In genomic region chr2:28479208-28480204, GRCm38 (mm10) we compare ENCODE assay signal across 19 mouse cellular contexts. TPM values are rescaled to one million over a fixed set of nuclear protein-coding genes. Genes with fewer than 3 reads are reported as not detected.
DNase-seq lines count a peak whose midpoint lies in the region; ATAC-seq lines count a peak whose summit lies in the region.
"Had no signal": no experiment of that assay in that cellular context is flagged by ENCODE, and none has a peak within 500 bp of the region (broad histone marks: within the 10 kb centered on the region; RNA-seq: fewer than 3 reads in every experiment).

No protein-coding gene starts in this region.

- H3K4me3 ChIP-seq in limb, embryonic 13.5 days, result no peak overlapping the region
- H3K4me3 ChIP-seq: hindbrain, embryonic 10.5 days; liver, embryonic 13.5 days; neural tube, embryonic 15.5 days had no signal

- H3K27ac ChIP-seq in limb, embryonic 13.5 days, result peak overlapping the region; percentile 44; the same call in 1 of the 2 replicates
- H3K27ac ChIP-seq: hindbrain, embryonic 10.5 days; liver, embryonic 13.5 days; macrophage; neural tube, embryonic 15.5 days had no signal

- H3K4me2 ChIP-seq in limb, embryonic 13.5 days (replicated peaks), result 0 out of 2 replicates have a peak overlapping the region, but pooled peaks have one; percentile 21
- H3K4me2 ChIP-seq: liver, embryonic 13.5 days; neural tube, embryonic 15.5 days had no signal

- H3K27me3 ChIP-seq in limb, embryonic 13.5 days, result no peaks in the 10 kb centered on the region
- H3K27me3 ChIP-seq: liver, embryonic 13.5 days; neural tube, embryonic 15.5 days had no signal

- peak; percentile 3 for DNase-seq in gastrocnemius, postnatal 25 days
- DNase-seq in gastrocnemius, adult 8-10 months (ENCODE audit: low spot score in 2 of 2), result no peak
- DNase-seq in right cerebral cortex, postnatal 10 days (ENCODE audit: low spot score in 2 of 2), result peak; percentile 33 to 44
- no peak for DNase-seq in right cerebral cortex, adult 2 months (ENCODE audit: low spot score in 2 of 2)
- DNase-seq in left cerebral cortex, postnatal 4 days, result no peak
- DNase-seq in frontal cortex, adult 2 months (ENCODE audit: extremely low spot score in 1 of 2, low spot score in 1 of 2), result no peak
- no peak for DNase-seq in kidney, postnatal 4 days
- DNase-seq: adrenal gland, postnatal 25 days; cerebellum, adult 11 months; layer of hippocampus, postnatal 36 days; liver, embryonic 13.5 days; right cerebral cortex, postnatal 25 days; thymus, adult 18-20 months had no signal

- intact Hi-C loops in left cerebral cortex, postnatal 4 days (cut with DNase I), result loop anchor here (5.0 kb wide), 1 partner anchor 1487 kb away; no protein-coding TSS in a partner anchor

- no peak; the same call in 1 of the 2 replicates for ATAC-seq in limb, embryonic 13.5 days (ENCODE audit: low FRiP score, low read depth)
- ATAC-seq: forebrain, embryonic 16.5 days had no signal

- 68% methylated on average over 20 of the region's 20 CpGs for WGBS in limb, embryonic 13.5 days

- no peaks in the 10 kb centered on the region for H3K9me3 ChIP-seq in limb, embryonic 13.5 days
- H3K9me3 ChIP-seq: hindbrain, embryonic 10.5 days; liver, embryonic 13.5 days; neural tube, embryonic 15.5 days had no signal

- peaks cover 9% of the 10 kb centered on the region for H3K4me1 ChIP-seq in limb, embryonic 13.5 days
- H3K4me1 ChIP-seq: hindbrain, embryonic 10.5 days; liver, embryonic 13.5 days; neural tube, embryonic 15.5 days had no signal

- no peaks in the 10 kb centered on the region for H3K36me3 ChIP-seq in limb, embryonic 13.5 days
- H3K36me3 ChIP-seq: hindbrain, embryonic 10.5 days; liver, embryonic 13.5 days; neural tube, embryonic 15.5 days had no signal

- H3K9ac ChIP-seq in limb, embryonic 13.5 days, result no peak overlapping the region
- H3K9ac ChIP-seq: liver, embryonic 13.5 days; neural tube, embryonic 15.5 days had no signal

RNA-seq across cellular contexts. Expression of gene Mrps2, which starts 11.6 kb away (rescaled TPM):
- 10 to 100 TPM; 25.1 to 25.8 TPM for total RNA-seq in gastrocnemius, postnatal 25 days (2021)
- total RNA-seq in gastrocnemius, adult 8-10 months (2022), result 10 to 100 TPM; 22.3 to 24.7 (median 23.9) TPM
- 59.4 and 60.0 TPM in 2 replicates for polyA plus RNA-seq in limb, embryonic 13.5 days (2015; fragmentation: Nextera tagmentation; extraction: Ambion mirVana)
- 10 to 100 TPM; 38.5 to 39.2 TPM for total RNA-seq in left cerebral cortex, postnatal 4 days (2021)
- 34.7 and 37.4 TPM in 2 replicates for polyA plus RNA-seq in frontal cortex, adult 2 months (2012; rRNA removed)

RNA-seq across cellular contexts. Expression of gene 1700007K13Rik, which starts 13.4 kb away (rescaled TPM):
- total RNA-seq in gastrocnemius, postnatal 25 days (2021), result not detected
- not detected for total RNA-seq in gastrocnemius, adult 8-10 months (2022)
- polyA plus RNA-seq in limb, embryonic 13.5 days (2015; fragmentation: Nextera tagmentation; extraction: Ambion mirVana), result 0.32 and 0.48 TPM in 2 replicates
- 1 to 10 TPM; 2.1 to 2.6 TPM for total RNA-seq in left cerebral cortex, postnatal 4 days (2021)
- 2.4 and 3.5 TPM in 2 replicates for polyA plus RNA-seq in frontal cortex, adult 2 months (2012; rRNA removed)
- polyA plus RNA-seq: liver, embryonic 13.5 days; macrophage had no signal

RNA-seq across cellular contexts. Expression of gene Gbgt1, which starts 17.2 kb away (rescaled TPM):
- total RNA-seq in gastrocnemius, postnatal 25 days (2021), result 1 to 10 TPM in 1 of 2 experiments, under 1 TPM in 1; 0.54 to 1.0 TPM
- under 1 TPM; 0.36 to 0.99 (median 0.62) TPM for total RNA-seq in gastrocnemius, adult 8-10 months (2022)
- polyA plus RNA-seq in limb, embryonic 13.5 days (2015; fragmentation: Nextera tagmentation; extraction: Ambion mirVana), result 0.94 and 0.95 TPM in 2 replicates
- 1 to 10 TPM; 2.5 to 2.6 TPM for total RNA-seq in left cerebral cortex, postnatal 4 days (2021)
- 1.3 and 1.4 TPM in 2 replicates for polyA plus RNA-seq in frontal cortex, adult 2 months (2012; rRNA removed)
- polyA plus RNA-seq: C2C12 had no signal

RNA-seq across cellular contexts. Expression of gene Gm10134, which starts 26.4 kb away (rescaled TPM):
- total RNA-seq in gastrocnemius, postnatal 25 days (2021), result 1 to 10 TPM in 1 of 2 experiments, under 1 TPM in 1; 0.88 to 1.2 TPM
- total RNA-seq in gastrocnemius, adult 8-10 months (2022), result 1 to 10 TPM in 1 of 4 experiments, not detected in 3; 1.6 TPM
- 1.4 and 2.5 TPM in 2 replicates for polyA plus RNA-seq in limb, embryonic 13.5 days (2015; fragmentation: Nextera tagmentation; extraction: Ambion mirVana)
- not detected for total RNA-seq in left cerebral cortex, postnatal 4 days (2021)
- polyA plus RNA-seq in frontal cortex, adult 2 months (2012; rRNA removed), result 0.54 TPM in 1 of 2 replicates, not detected in the other
- polyA plus RNA-seq: C2C12; hindbrain, embryonic 10.5 days had no signal

RNA-seq across cellular contexts. Expression of gene Ppp1r26, which starts 32.9 kb away (rescaled TPM):
- total RNA-seq in gastrocnemius, postnatal 25 days (2021), result 1 to 10 TPM; 2.0 to 2.4 TPM
- 1 to 10 TPM; 2.5 to 3.4 (median 3.0) TPM for total RNA-seq in gastrocnemius, adult 8-10 months (2022)
- 6.2 and 7.1 TPM in 2 replicates for polyA plus RNA-seq in limb, embryonic 13.5 days (2015; fragmentation: Nextera tagmentation; extraction: Ambion mirVana)
- 10 to 100 TPM; 35.8 to 36.2 TPM for total RNA-seq in left cerebral cortex, postnatal 4 days (2021)
- polyA plus RNA-seq in frontal cortex, adult 2 months (2012; rRNA removed), result 13.0 and 15.0 TPM in 2 replicates

Comparison
In these comparisons a context has a peak if more than half of its experiments do, and no peak if none do; other contexts are left out.
1. DNase-seq: peak in gastrocnemius, postnatal 25 days (single experiment) and right cerebral cortex, postnatal 10 days (2 of 2); none in gastrocnemius, adult 8-10 months (0 of 2), right cerebral cortex, adult 2 months (0 of 2), left cerebral cortex, postnatal 4 days (single experiment), frontal cortex, adult 2 months (0 of 2) and kidney, postnatal 4 days (0 of 2).